26 mouse cellular contexts compared by ENCODE assay signal in the genomic region with DNA sequence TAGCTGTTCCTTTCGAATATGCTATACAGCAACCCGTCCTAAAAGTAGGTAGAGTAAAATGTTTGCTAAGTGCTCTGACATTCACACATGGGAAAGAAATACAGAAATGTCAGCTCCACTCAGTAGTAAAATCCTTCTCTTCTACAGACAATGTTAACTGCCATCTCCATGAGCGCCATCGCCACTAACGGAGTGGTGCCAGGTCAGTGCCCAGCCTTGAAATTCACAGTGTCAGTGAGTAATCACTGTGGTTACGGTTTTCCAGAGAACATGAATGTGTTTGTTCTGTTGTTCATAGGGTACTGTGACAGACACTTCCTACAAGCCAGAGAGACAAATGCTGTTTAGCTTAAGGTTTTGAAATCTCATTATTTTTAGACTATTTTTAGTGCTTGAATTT. TPM values are rescaled to one million over a fixed set of nuclear protein-coding genes. Genes with fewer than 3 reads are reported as not detected.
DNase-seq lines count a peak whose midpoint lies in the region; ATAC-seq lines count a peak whose summit lies in the region.
"Had no signal": no experiment of that assay in that cellular context is flagged by ENCODE, and none has a peak within 500 bp of the region (broad histone marks: within the 10 kb centered on the region; RNA-seq: fewer than 3 reads in every experiment).

No protein-coding gene starts in this region.

- H3K27me3 ChIP-seq in forebrain, embryonic 16.5 days (replicated peaks; ENCODE audit: control insufficient read depth, insufficient read depth, low read length): no peaks in the 10 kb centered on the region
- H3K27me3 ChIP-seq: CH12.LX; embryonic facial prominence, embryonic 12.5 days; embryonic facial prominence, embryonic 15.5 days; hindbrain, embryonic 13.5 days; intestine, embryonic 15.5 days had no signal

- peaks cover 21% of the 10 kb centered on the region for H3K36me3 ChIP-seq in forebrain, embryonic 16.5 days (ENCODE audit: control insufficient read depth, insufficient read depth)

- 95% methylated on average over 6 of the region's 6 CpGs for WGBS in forebrain, embryonic 16.5 days

- no peak overlapping the region for H3K9ac ChIP-seq in forebrain, embryonic 16.5 days (replicated peaks; ENCODE audit: low read depth, low read length)
- H3K9ac ChIP-seq: embryonic facial prominence, embryonic 12.5 days; embryonic facial prominence, embryonic 15.5 days; hindbrain, embryonic 13.5 days; intestine, embryonic 15.5 days had no signal

- H3K4me2 ChIP-seq in forebrain, embryonic 16.5 days (ENCODE audit: low read length): no peak overlapping the region
- H3K4me2 ChIP-seq: embryonic facial prominence, embryonic 12.5 days; embryonic facial prominence, embryonic 15.5 days; heart, embryonic 11.5 days; hindbrain, embryonic 13.5 days; intestine, embryonic 15.5 days had no signal

- no peak overlapping the region for H3K27ac ChIP-seq in forebrain, embryonic 16.5 days (ENCODE audit: low read length)
- H3K27ac ChIP-seq: embryonic facial prominence, embryonic 12.5 days; embryonic facial prominence, embryonic 15.5 days; hindbrain, embryonic 10.5 days; hindbrain, embryonic 13.5 days; intestine, embryonic 15.5 days had no signal

- no peak overlapping the region for H3K4me3 ChIP-seq in forebrain, embryonic 16.5 days (replicated peaks; ENCODE audit: low read length)
- H3K4me3 ChIP-seq: embryonic facial prominence, embryonic 12.5 days; embryonic facial prominence, embryonic 15.5 days; hindbrain, embryonic 10.5 days; hindbrain, embryonic 13.5 days; intestine, embryonic 15.5 days had no signal

- no peaks in the 10 kb centered on the region for H3K4me1 ChIP-seq in forebrain, embryonic 16.5 days (replicated peaks; ENCODE audit: control insufficient read depth, insufficient read depth, low read length)
- H3K4me1 ChIP-seq: embryonic facial prominence, embryonic 12.5 days; embryonic facial prominence, embryonic 15.5 days; hindbrain, embryonic 10.5 days; hindbrain, embryonic 13.5 days; intestine, embryonic 15.5 days had no signal

- intact Hi-C loops in left cerebral cortex, postnatal 36 days (cut with DNase I): no loop called here

- no peak for ATAC-seq in forebrain, embryonic 16.5 days
- ATAC-seq: forebrain, embryonic 14.5 days; hindbrain, embryonic 16.5 days; intestine, embryonic 15.5 days had no signal

- DNase-seq in adrenal gland, adult 2 months: peak; percentile 69
- no peak for DNase-seq in adrenal gland, adult 18-20 months (ENCODE audit: low spot score in 2 of 2)
- DNase-seq in 3134 (ENCODE audit: extremely low read depth, insufficient read length, low spot score) (peak; percentile 4), 416B (ENCODE audit: low read depth) (peak; percentile 28)
- peak; percentile 40 to 66 for DNase-seq in adrenal gland, postnatal 36 days
- no peak for DNase-seq in left cerebral cortex, postnatal 36 days (ENCODE audit: low spot score in 2 of 2)
- DNase-seq: B cell, adult 2 months; cerebellum, adult 11 months; cerebellum, adult 2 months; cerebellum, adult 9-11 months; cerebellum, postnatal 25 days; gastrocnemius, postnatal 25 days; heart, postnatal 36 days; kidney, adult 11 months; kidney, adult 8-10 months had no signal

- no peaks in the 10 kb centered on the region for H3K9me3 ChIP-seq in forebrain, embryonic 16.5 days (ENCODE audit: control insufficient read depth, low read length)
- H3K9me3 ChIP-seq: embryonic facial prominence, embryonic 12.5 days; embryonic facial prominence, embryonic 15.5 days; G1E; hindbrain, embryonic 10.5 days; hindbrain, embryonic 13.5 days; intestine, embryonic 15.5 days had no signal

RNA-seq across cellular contexts. Expression of a gene that starts 30.6 kb away (rescaled TPM):
- total RNA-seq in adrenal gland, adult 2 months (2021): 10 to 100 TPM; 86.4 to 98.8 TPM
- polyA plus RNA-seq in adrenal gland, adult 2 months (2012; rRNA removed): 71.4 and 74.1 TPM in 2 replicates
- total RNA-seq in adrenal gland, adult 18-20 months (2021): 10 to 100 TPM; 95.1 to 98.0 TPM
- total RNA-seq in adrenal gland, postnatal 36 days (2021): 10 to 100 TPM; 91.4 to 92.6 TPM
- 150 and 174 TPM in 2 replicates for polyA plus RNA-seq in forebrain, embryonic 16.5 days (2015; fragmentation: Nextera tagmentation; extraction: Ambion mirVana)
- total RNA-seq in left cerebral cortex, postnatal 36 days (2021): 100 to 1,000 TPM; 147 to 166 TPM

RNA-seq across cellular contexts. Expression of a gene that starts 41.8 kb away (rescaled TPM):
- 10 to 100 TPM; 10.4 to 10.5 TPM for total RNA-seq in adrenal gland, adult 2 months (2021)
- 0.30 and 0.35 TPM in 2 replicates for polyA plus RNA-seq in adrenal gland, adult 2 months (2012; rRNA removed)
- total RNA-seq in adrenal gland, adult 18-20 months (2021): 10 to 100 TPM; 10.0 to 11.3 TPM
- total RNA-seq in adrenal gland, postnatal 36 days (2021): 10 to 100 TPM; 11.2 to 12.5 TPM
- polyA plus RNA-seq in forebrain, embryonic 16.5 days (2015; fragmentation: Nextera tagmentation; extraction: Ambion mirVana): 43.4 and 51.0 TPM in 2 replicates
- 10 to 100 TPM; 12.7 to 16.3 TPM for total RNA-seq in left cerebral cortex, postnatal 36 days (2021)

Comparison
In these comparisons a context has a peak if more than half of its experiments do, and no peak if none do; other contexts are left out.
1. DNase-seq: peak in adrenal gland, adult 2 months (single experiment), 3134 (single experiment), 416B (single experiment) and adrenal gland, postnatal 36 days (2 of 2); none in adrenal gland, adult 18-20 months (0 of 2) and left cerebral cortex, postnatal 36 days (0 of 2).